In the genomic region with DNA sequence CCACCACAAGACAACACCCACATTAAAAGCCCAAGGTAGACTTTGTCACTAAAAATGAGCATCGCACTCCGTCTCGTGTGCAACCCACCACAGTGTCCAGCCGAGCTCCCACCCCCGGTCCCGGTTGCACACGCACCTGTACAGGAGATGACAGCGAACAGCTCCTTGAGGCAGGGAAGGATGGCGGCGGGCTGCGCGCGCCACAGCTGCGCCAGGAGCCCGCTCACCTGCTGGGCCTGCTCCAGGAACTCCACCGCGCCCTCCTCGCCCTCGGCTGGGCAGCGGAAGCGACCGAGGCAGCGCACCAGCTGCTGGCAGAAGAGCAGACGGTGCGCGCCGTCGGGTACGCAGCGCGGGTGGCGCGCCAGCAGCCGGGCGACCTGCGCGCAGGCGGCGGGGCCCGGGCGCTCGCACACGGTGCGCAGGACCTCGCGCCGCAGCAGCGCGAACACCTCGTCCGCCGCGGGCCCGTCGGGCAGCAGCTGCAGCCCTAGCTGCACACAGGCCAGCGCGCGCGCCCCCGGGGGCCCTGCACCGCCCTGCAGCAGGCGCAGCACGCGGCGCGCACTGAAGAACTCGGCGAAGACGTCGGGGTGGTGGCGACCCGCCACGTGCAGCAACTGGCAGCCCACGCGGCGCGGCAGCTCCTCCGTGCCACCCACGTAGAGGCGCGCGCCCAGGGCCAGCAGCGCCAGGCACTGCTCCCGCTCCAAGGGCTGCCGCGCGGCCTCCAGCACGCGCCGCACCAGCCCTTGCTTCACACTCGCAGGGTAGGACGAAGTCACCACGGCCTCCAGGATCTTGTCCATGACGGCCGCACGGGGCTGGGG, we compare ENCODE assay signal across 8 mouse cellular contexts. TPM values are rescaled to one million over a fixed set of nuclear protein-coding genes. Genes with fewer than 3 reads are reported as not detected.
DNase-seq lines count a peak whose midpoint lies in the region; ATAC-seq and TF ChIP-seq lines count a peak whose summit lies in the region.

No protein-coding gene starts in this region.

- ATAC-seq in heart, postnatal 0 days (ENCODE audit: insufficient read depth, low read depth) = peak; percentile 39
- ATAC-seq in liver, embryonic 13.5 days (ENCODE audit: low read depth) = no peak
- ATAC-seq in megakaryocyte-erythroid progenitor cell, adult 5-6 weeks (replicated peaks; ENCODE audit: low FRiP score, low TSS enrichment, poor library complexity, severe bottlenecking) = no peak

- no peaks in the 10 kb centered on the region for H3K4me1 ChIP-seq in heart, postnatal 0 days (ENCODE audit: control insufficient read depth, insufficient read depth)
- H3K4me1 ChIP-seq in liver, embryonic 13.5 days (replicated peaks) = no peaks in the 10 kb centered on the region; the same call in 1 of the 2 replicates
- peaks cover 12% of the 10 kb centered on the region for H3K4me1 ChIP-seq in small intestine, adult 2 months (ENCODE audit: control insufficient read depth, insufficient read depth, insufficient read length, low read length)

- no peak for TF ChIP-seq CTCF in heart, postnatal 0 days (IDR thresholded peaks at IDR 0.05; ENCODE audit: low read depth)
- TF ChIP-seq CTCF in brain, embryonic 14.5 days (IDR thresholded peaks at IDR 0.05; ENCODE audit: borderline replicate concordance, extremely low read depth, insufficient read depth, insufficient read length) = no peak
- TF ChIP-seq CTCF in small intestine, adult 2 months (IDR thresholded peaks at IDR 0.05; ENCODE audit: extremely low read depth, insufficient read length, insufficient replicate concordance, low read depth, low read length) = no peak

- peak overlapping the region; percentile 31 for H3K4me3 ChIP-seq in heart, postnatal 0 days (ENCODE audit: low read depth, low read length)
- H3K4me3 ChIP-seq in liver, embryonic 13.5 days (replicated peaks) = peak overlapping the region; percentile 29
- H3K4me3 ChIP-seq in small intestine, adult 2 months (ENCODE audit: low read depth, low read length) = peak overlapping the region; percentile 23

- TF ChIP-seq EP300 in heart, postnatal 0 days (IDR thresholded peaks at IDR 0.05; ENCODE audit: low read depth) = no peak

- no peaks in the 10 kb centered on the region for H3K9me3 ChIP-seq in heart, postnatal 0 days (replicated peaks; ENCODE audit: control insufficient read depth, low read length)
- no peaks in the 10 kb centered on the region for H3K9me3 ChIP-seq in liver, embryonic 13.5 days (replicated peaks)

- WGBS in heart, postnatal 0 days = 13% methylated on average over 65 of the region's 96 CpGs
- 16% methylated on average over 94 of the region's 96 CpGs for WGBS in liver, embryonic 13.5 days (ENCODE audit: insufficient replicate concordance)
- 29% methylated on average over 95 of the region's 96 CpGs for WGBS in small intestine, adult 2 months

- no peak for DNase-seq in heart, postnatal 0 days (ENCODE audit: low spot score)
- DNase-seq in heart, adult 18-20 months = no peak
- peak; percentile 39 for DNase-seq in brain, embryonic 14.5 days (ENCODE audit: low read depth)
- peak; percentile 42 to 52 for DNase-seq in frontal cortex, postnatal 36 days (ENCODE audit: low spot score in 2 of 2)
- DNase-seq in liver, embryonic 13.5 days = no peak
- DNase-seq in cerebellum, adult 8-10 months = no peak

- peaks cover 34% of the 10 kb centered on the region for H3K27me3 ChIP-seq in heart, postnatal 0 days (ENCODE audit: control insufficient read depth, insufficient read depth, low read length)
- peaks cover 54% of the 10 kb centered on the region for H3K27me3 ChIP-seq in liver, embryonic 13.5 days
- H3K27me3 ChIP-seq in small intestine, adult 2 months (ENCODE audit: control insufficient read depth, insufficient read depth, low read length) = no peaks in the 10 kb centered on the region; the same call in 1 of the 2 replicates

- no peak for TF ChIP-seq POLR2A in brain, embryonic 14.5 days (IDR thresholded peaks at IDR 0.05; ENCODE audit: borderline replicate concordance, extremely low read depth, insufficient read depth, insufficient read length, poor library complexity, severe bottlenecking)
- TF ChIP-seq POLR2A in small intestine, adult 2 months (IDR thresholded peaks at IDR 0.05; ENCODE audit: low read depth, low read length) = no peak

- peak overlapping the region; percentile 47 for H3K4me2 ChIP-seq in heart, postnatal 0 days (ENCODE audit: low read depth, low read length)
- peak overlapping the region; percentile 26 for H3K4me2 ChIP-seq in liver, embryonic 13.5 days

- H3K27ac ChIP-seq in heart, postnatal 0 days (ENCODE audit: low read depth) = no peak overlapping the region
- no peak overlapping the region for H3K27ac ChIP-seq in liver, embryonic 13.5 days
- H3K27ac ChIP-seq in small intestine, adult 2 months (ENCODE audit: insufficient read depth, low read depth, low read length) = no peak overlapping the region

- H3K9ac ChIP-seq in heart, postnatal 0 days (replicated peaks; ENCODE audit: low read depth, low read length) = no peak overlapping the region
- no peak overlapping the region for H3K9ac ChIP-seq in liver, embryonic 13.5 days

- H3K36me3 ChIP-seq in heart, postnatal 0 days (replicated peaks; ENCODE audit: control insufficient read depth, insufficient read depth, low read length) = peaks cover 3% of the 10 kb centered on the region; the same call in 1 of the 2 replicates
- H3K36me3 ChIP-seq in liver, embryonic 13.5 days = no peaks in the 10 kb centered on the region
- H3K36me3 ChIP-seq in small intestine, adult 2 months (ENCODE audit: control insufficient read depth, insufficient read depth, low read length) = no peaks in the 10 kb centered on the region

RNA-seq across cellular contexts. Expression of a gene that starts 6.4 kb away (rescaled TPM):
- 1.8 and 5.6 TPM in 2 replicates for total RNA-seq in heart, postnatal 0 days (2014; rRNA removed; ENCODE audit: low replicate concordance)
- 0.30 and 0.36 TPM in 2 replicates for polyA plus RNA-seq in heart, postnatal 0 days (2015; fragmentation: Nextera tagmentation; extraction: Ambion mirVana)
- total RNA-seq in heart, adult 18-20 months (2021) = under 1 TPM; 0.41 to 0.60 TPM
- 12.5 and 13.0 TPM in 2 replicates for polyA plus RNA-seq in brain, embryonic 14.5 days (2012; rRNA removed)
- polyA plus RNA-seq in liver, embryonic 13.5 days (2015; fragmentation: Nextera tagmentation; extraction: Ambion mirVana) = 0.07 and 0.14 TPM in 2 replicates
- polyA plus RNA-seq in small intestine, adult 2 months (2012; rRNA removed) = 2.9 and 14.6 TPM in 2 replicates
- 0.44 and 2.9 TPM in 2 replicates for total RNA-seq in megakaryocyte-erythroid progenitor cell, adult 5-6 weeks (2014; fragmentation: Nextera tagmentation)
- not detected in 2 replicates for total RNA-seq in megakaryocyte-erythroid progenitor cell, adult 5-6 weeks (2017)

RNA-seq across cellular contexts. Expression of a gene that starts 6.8 kb away (rescaled TPM):
- total RNA-seq in heart, postnatal 0 days (2014; rRNA removed; ENCODE audit: low replicate concordance) = 0.97 and 3.4 TPM in 2 replicates
- 1.9 and 3.1 TPM in 2 replicates for polyA plus RNA-seq in heart, postnatal 0 days (2015; fragmentation: Nextera tagmentation; extraction: Ambion mirVana)
- total RNA-seq in heart, adult 18-20 months (2021) = 1 to 10 TPM; 4.1 to 4.9 TPM
- 8.7 and 9.5 TPM in 2 replicates for polyA plus RNA-seq in brain, embryonic 14.5 days (2012; rRNA removed)
- polyA plus RNA-seq in liver, embryonic 13.5 days (2015; fragmentation: Nextera tagmentation; extraction: Ambion mirVana) = 0.92 and 1.0 TPM in 2 replicates
- 2.8 and 7.3 TPM in 2 replicates for polyA plus RNA-seq in small intestine, adult 2 months (2012; rRNA removed)
- total RNA-seq in megakaryocyte-erythroid progenitor cell, adult 5-6 weeks (2014; fragmentation: Nextera tagmentation) = 0.69 and 1.6 TPM in 2 replicates
- total RNA-seq in megakaryocyte-erythroid progenitor cell, adult 5-6 weeks (2017) = 0.76 and 1.7 TPM in 2 replicates

RNA-seq across cellular contexts. Expression of a gene that starts 46.0 kb away (rescaled TPM):
- total RNA-seq in heart, postnatal 0 days (2014; rRNA removed; ENCODE audit: low replicate concordance) = 9.9 and 20.1 TPM in 2 replicates
- polyA plus RNA-seq in heart, postnatal 0 days (2015; fragmentation: Nextera tagmentation; extraction: Ambion mirVana) = 11.3 and 12.9 TPM in 2 replicates
- total RNA-seq in heart, adult 18-20 months (2021) = 1 to 10 TPM; 4.4 to 4.8 TPM
- 19.7 and 28.8 TPM in 2 replicates for polyA plus RNA-seq in brain, embryonic 14.5 days (2012; rRNA removed)
- 41.3 and 45.9 TPM in 2 replicates for polyA plus RNA-seq in liver, embryonic 13.5 days (2015; fragmentation: Nextera tagmentation; extraction: Ambion mirVana)
- 3.7 and 6.4 TPM in 2 replicates for polyA plus RNA-seq in small intestine, adult 2 months (2012; rRNA removed)
- 67.6 and 71.5 TPM in 2 replicates for total RNA-seq in megakaryocyte-erythroid progenitor cell, adult 5-6 weeks (2014; fragmentation: Nextera tagmentation)
- total RNA-seq in megakaryocyte-erythroid progenitor cell, adult 5-6 weeks (2017) = 35.9 and 46.3 TPM in 2 replicates

Comparison
In these comparisons a context has a peak if more than half of its experiments do, and no peak if none do; other contexts are left out.
1. DNase-seq: peak in brain, embryonic 14.5 days (single experiment) and frontal cortex, postnatal 36 days (2 of 2); none in heart, postnatal 0 days (single experiment), heart, adult 18-20 months (0 of 2), liver, embryonic 13.5 days (single experiment) and cerebellum, adult 8-10 months (single experiment).
2. Peak in every context shown above with its lines, with median percentiles within 50 percentile points of each other: H3K4me3 ChIP-seq.